Mouse (Mus musculus) kidney, adult 2 months (tissue): ENCODE results near the gene Pla2g1b.

Experiments
- CTCF ChIP-seq: fragments of 200-500 bp; conservative IDR thresholded peaks from 2 replicates; pipeline ENCODE4 v1.5.1; 2011; ENCODE audit warnings: low read depth, mild to moderate bottlenecking, control low read depth, low read length, moderate library complexity, mixed read lengths; ENCODE audit not compliant: insufficient read depth, insufficient read length
- POLR2A ChIP-seq: fragments of 200-500 bp; IDR thresholded peaks from one replicate; pipeline ENCODE4 v1.6.1; 2011; ENCODE audit warnings: low read depth, low read length, control low read depth

DNA sequence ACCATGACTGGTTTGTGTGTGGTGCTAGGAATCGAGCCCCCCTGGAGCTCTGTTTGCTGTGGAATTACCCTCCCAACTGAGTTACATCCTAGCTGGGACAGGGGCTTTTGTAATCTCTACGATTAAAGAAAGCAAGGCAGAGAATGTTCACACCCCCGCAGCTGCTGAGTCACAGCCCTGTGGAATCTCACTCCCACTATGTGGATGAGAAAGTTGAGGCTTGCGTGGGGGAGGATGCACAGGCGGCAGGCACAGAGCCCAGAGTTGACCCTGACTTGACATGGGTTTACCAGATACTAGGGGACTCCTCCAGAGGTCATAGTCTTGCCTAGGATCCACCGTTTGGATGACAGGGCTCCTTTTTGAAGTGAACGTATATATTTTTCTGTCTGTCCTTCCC lies 31.0 kb downstream of the Pla2g1b start:
- no peak for TF ChIP-seq POLR2A
- no peak for TF ChIP-seq CTCF
